In genomic region chr17:30626719-30627118, GRCm38 (mm10) we compare ENCODE assay signal across 8 mouse cellular contexts. TPM values are rescaled to one million over a fixed set of nuclear protein-coding genes. Genes with fewer than 3 reads are reported as not detected.
A peak's percentile ranks its signal among the peaks of the same experiment; 100 is the strongest.
DNase-seq lines count a peak whose midpoint lies in the region; ATAC-seq and TF ChIP-seq lines count a peak whose summit lies in the region.
"Not testable (repeated sequence)": the region's sequence is repeated elsewhere in the genome, so short reads cannot be mapped to it uniquely, and the experiment has no call there.

Gene Glo1 (minus strand): TSS chr17:30626871.

- CTCF ChIA-PET in Patski (lab: Charles Lee): not testable (repeated sequence)

- not testable (repeated sequence) for H3K27ac ChIP-seq in embryonic facial prominence, embryonic 13.5 days; limb, embryonic 14.5 days (replicated peaks; ENCODE audit: low read depth, low read length); midbrain, embryonic 10.5 days (replicated peaks); stomach, embryonic 16.5 days (ENCODE audit: low read length)

- not testable (repeated sequence) for H3K4me1 ChIP-seq in embryonic facial prominence, embryonic 13.5 days; limb, embryonic 14.5 days (ENCODE audit: control insufficient read depth, insufficient read depth, low read length); midbrain, embryonic 10.5 days; stomach, embryonic 16.5 days (ENCODE audit: control insufficient read depth, insufficient read depth, low read length)

- not testable (repeated sequence) for H3K4me2 ChIP-seq in embryonic facial prominence, embryonic 13.5 days; limb, embryonic 14.5 days (replicated peaks; ENCODE audit: low read depth, low read length, severe bottlenecking); stomach, embryonic 16.5 days (ENCODE audit: low read depth, low read length)

- in situ Hi-C loops in Patski (cut with MboI; ENCODE audit: low pct_unique_long_range_greater_than_20kb): not testable (repeated sequence)

- not testable (repeated sequence) for H3K36me3 ChIP-seq in embryonic facial prominence, embryonic 13.5 days; limb, embryonic 14.5 days (ENCODE audit: control insufficient read depth, insufficient read depth, low read length); midbrain, embryonic 10.5 days; stomach, embryonic 16.5 days (ENCODE audit: control insufficient read depth, insufficient read depth, low read length)

- POLR2A ChIA-PET in Patski (lab: Charles Lee): not testable (repeated sequence)

- TF ChIP-seq POLR2A in limb, embryonic 14.5 days (IDR thresholded peaks at IDR 0.05; ENCODE audit: borderline replicate concordance, extremely low read depth, insufficient read depth, insufficient read length): not testable (repeated sequence)

- H3K4me3 ChIP-seq in embryonic facial prominence, embryonic 13.5 days; limb, embryonic 14.5 days (replicated peaks; ENCODE audit: low read length); midbrain, embryonic 10.5 days; stomach, embryonic 16.5 days (replicated peaks; ENCODE audit: low read length): not testable (repeated sequence)

- not testable (repeated sequence) for H3K27me3 ChIP-seq in Patski; embryonic facial prominence, embryonic 13.5 days; limb, embryonic 14.5 days (ENCODE audit: control insufficient read depth, insufficient read depth, low read length); midbrain, embryonic 10.5 days (ENCODE audit: low read depth, poor library complexity, severe bottlenecking); stomach, embryonic 16.5 days (ENCODE audit: control insufficient read depth, insufficient read depth, low read length)

- no CpG with 5 or more reads among the region's 20 CpGs for WGBS in embryonic facial prominence, embryonic 13.5 days
- WGBS in large intestine, adult 2 months: no CpG with 5 or more reads among the region's 20 CpGs
- no CpG with 5 or more reads among the region's 20 CpGs for WGBS in limb, embryonic 14.5 days
- no CpG with 5 or more reads among the region's 20 CpGs for WGBS in midbrain, embryonic 10.5 days
- WGBS in stomach, embryonic 16.5 days: no CpG with 5 or more reads among the region's 20 CpGs

- TF ChIP-seq CTCF in Patski (IDR thresholded peaks at IDR 0.05): not testable (repeated sequence)

- DNase-seq in Patski (ENCODE audit: low read depth, low spot score); gastrocnemius, postnatal 25 days; heart, postnatal 4 days; large intestine, adult 2 months (ENCODE audit: low read depth, low spot score); limb, embryonic 14.5 days (ENCODE audit: low spot score); midbrain, embryonic 10.5 days (ENCODE audit: low spot score): not testable (repeated sequence)

- not testable (repeated sequence) for H3K9me3 ChIP-seq in embryonic facial prominence, embryonic 13.5 days; limb, embryonic 14.5 days (ENCODE audit: control insufficient read depth, low read length); midbrain, embryonic 10.5 days (replicated peaks); stomach, embryonic 16.5 days (replicated peaks; ENCODE audit: control insufficient read depth, low read length)

- ATAC-seq in Patski; embryonic facial prominence, embryonic 13.5 days (ENCODE audit: insufficient number of reproducible peaks, insufficient read depth, low FRiP score, low TSS enrichment, low read depth); limb, embryonic 14.5 days (ENCODE audit: low FRiP score, low read depth): not testable (repeated sequence)
- ATAC-seq in stomach, embryonic 16.5 days (ENCODE audit: insufficient read depth, low FRiP score): peak; percentile 53; the same call in 1 of the 2 replicates

- not testable (repeated sequence) for H3K9ac ChIP-seq in embryonic facial prominence, embryonic 13.5 days; limb, embryonic 14.5 days (ENCODE audit: low read depth, low read length, severe bottlenecking); stomach, embryonic 16.5 days (ENCODE audit: low read length)

RNA-seq across cellular contexts. Expression of gene Glo1, which starts in this region (rescaled TPM):
- polyA plus RNA-seq in Patski (2021): 208 TPM
- polyA plus RNA-seq in embryonic facial prominence, embryonic 13.5 days (2015; fragmentation: Nextera tagmentation; extraction: Ambion mirVana): 193 and 217 TPM in 2 replicates
- total RNA-seq in gastrocnemius, postnatal 25 days (2021): 100 to 1,000 TPM; 132 to 148 TPM
- total RNA-seq in heart, postnatal 4 days (2021): 100 to 1,000 TPM; 135 to 136 TPM
- polyA plus RNA-seq in large intestine, adult 2 months (2012; rRNA removed): 58.4 and 62.2 TPM in 2 replicates
- 81.0 and 87.9 TPM in 2 replicates for polyA plus RNA-seq in limb, embryonic 14.5 days (2012; rRNA removed)
- 214 and 216 TPM in 2 replicates for polyA plus RNA-seq in limb, embryonic 14.5 days (2014; fragmentation: Nextera tagmentation; extraction: Ambion mirVana)
- polyA plus RNA-seq in midbrain, embryonic 10.5 days (2016; fragmentation: Nextera tagmentation; extraction: Ambion mirVana): 242 and 252 TPM in 2 replicates
- polyA plus RNA-seq in stomach, embryonic 16.5 days (2015; fragmentation: Nextera tagmentation; extraction: Ambion mirVana): 212 and 224 TPM in 2 replicates
